Mouse (Mus musculus) urinary bladder, postnatal 4 days (tissue): ENCODE measurements around the gene Olfr46.
"Not testable (repeated sequence)": the region's sequence is repeated elsewhere in the genome, so short reads cannot be mapped to it uniquely, and the experiment has no call there.

ENCODE experiments used
- DNase-seq, 2 experiments: peaks; one replicate each; pipeline ENCODE4 v3.0.0; 2021 to 2022; ENCODE audit warnings: low spot score in 2 of 2

Olfr46 gene

DNA sequence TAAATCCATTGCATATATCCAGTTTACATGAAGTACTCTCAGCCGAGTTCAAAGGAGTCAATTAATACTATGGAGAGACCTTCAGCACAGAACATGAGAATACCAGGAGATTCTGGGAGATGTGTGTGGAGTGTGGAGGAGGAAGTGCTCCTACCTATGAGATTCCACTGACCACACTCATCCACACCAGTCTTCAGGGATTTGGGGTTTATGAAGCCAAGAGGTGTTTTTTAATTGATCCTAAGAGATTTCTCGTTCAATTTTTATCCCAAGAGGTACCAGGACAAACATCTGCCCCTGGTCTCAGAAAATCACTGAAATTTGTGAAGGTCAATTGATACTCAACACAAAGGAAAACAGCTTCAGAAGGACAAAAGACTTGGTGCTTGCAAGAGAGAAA lies at the start of gene Olfr46:
Gene Olfr46, plus strand, starts transcription at position 301 of the 400 bp plus-strand sequence.
- DNase-seq = not testable (repeated sequence)

DNA sequence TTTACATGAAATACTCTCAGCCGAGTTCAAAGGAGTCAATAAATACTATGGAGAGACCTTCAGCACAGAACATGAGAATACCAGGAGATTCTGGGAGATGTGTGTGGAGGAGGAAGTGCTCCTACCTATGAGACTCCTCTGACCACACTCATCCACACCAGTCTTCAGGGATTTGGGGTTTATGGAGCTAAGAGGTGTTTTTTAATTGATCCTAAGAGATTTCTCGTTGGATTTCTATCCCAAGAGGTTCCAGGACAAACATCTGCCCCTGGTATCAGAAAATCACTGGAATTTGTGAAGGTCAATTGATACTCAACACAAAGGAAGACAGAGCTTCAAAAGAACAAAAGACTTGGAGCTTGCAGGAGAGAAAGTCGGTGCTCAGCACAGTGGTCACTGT lies 33.5 kb upstream of the Olfr46 start, which contains the start of gene Olfr538:
Gene Olfr538, plus strand, starts transcription at position 301 of the 400 bp plus-strand sequence.
- DNase-seq = no peak

DNA sequence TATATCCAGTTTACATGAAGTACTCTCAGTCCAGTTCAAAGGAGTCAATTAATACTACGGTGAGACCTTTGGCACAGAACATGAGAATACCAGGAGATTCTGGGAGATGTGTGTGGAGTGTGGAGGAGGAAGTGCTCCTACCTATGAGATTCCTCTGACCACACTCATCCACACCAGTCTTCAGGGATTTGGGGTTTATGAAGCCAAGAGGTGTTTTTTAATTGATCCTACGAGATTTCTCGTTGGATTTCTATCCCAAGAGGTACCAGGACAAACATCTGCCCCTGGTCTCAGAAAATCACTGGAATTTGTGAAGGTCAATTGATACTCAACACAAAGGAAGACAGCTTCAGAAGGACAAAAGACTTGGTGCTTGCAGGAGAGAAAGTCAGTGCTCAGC lies 27.6 kb downstream of the Olfr46 start, which contains the start of gene Olfr61:
Gene Olfr61, plus strand, starts transcription at position 301 of the 400 bp plus-strand sequence.
- DNase-seq = not testable (repeated sequence)

DNA sequence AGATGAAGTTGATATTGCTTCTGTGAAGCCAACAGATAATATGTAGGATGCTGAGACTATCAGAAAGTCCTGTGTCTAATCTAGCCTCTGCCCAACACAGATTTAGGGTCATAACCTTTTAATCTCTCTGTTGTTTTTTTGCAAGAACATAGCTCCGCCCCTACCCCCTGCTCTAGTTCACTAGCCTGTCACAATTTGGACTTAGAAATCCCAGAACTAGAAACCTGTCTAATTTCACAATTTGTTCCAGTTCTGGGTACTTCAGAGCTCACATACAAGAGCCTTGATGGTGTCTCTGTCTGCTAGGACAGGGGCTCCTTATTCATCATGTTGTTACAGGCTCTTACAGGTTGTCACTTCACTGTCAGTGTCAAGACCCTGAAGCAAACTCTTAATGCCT lies 29.5 kb downstream of the Olfr46 start:
- no peak for DNase-seq

DNA sequence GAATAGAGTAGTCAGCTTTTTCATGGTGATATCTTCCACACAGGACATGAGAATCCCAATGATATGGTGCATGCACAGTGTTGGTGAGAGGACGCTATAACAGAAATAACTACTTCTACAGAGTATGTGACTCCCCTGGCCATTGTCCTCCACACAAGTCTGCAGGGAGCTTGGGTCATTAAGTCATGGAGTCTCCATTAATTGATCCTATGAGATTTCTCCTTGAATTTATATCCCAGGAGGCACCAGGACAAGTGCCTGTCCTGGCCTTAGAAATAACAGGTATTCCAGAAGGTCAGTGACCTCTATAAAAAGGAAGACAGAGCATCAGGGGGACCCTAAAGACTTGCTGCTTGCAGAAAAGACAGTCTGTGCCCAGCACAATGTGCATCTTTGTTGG lies 45.1 kb downstream of the Olfr46 start, which contains the start of gene Olfr53:
Gene Olfr53, plus strand, starts transcription at position 301 of the 400 bp plus-strand sequence.
- DNase-seq = no peak

DNA sequence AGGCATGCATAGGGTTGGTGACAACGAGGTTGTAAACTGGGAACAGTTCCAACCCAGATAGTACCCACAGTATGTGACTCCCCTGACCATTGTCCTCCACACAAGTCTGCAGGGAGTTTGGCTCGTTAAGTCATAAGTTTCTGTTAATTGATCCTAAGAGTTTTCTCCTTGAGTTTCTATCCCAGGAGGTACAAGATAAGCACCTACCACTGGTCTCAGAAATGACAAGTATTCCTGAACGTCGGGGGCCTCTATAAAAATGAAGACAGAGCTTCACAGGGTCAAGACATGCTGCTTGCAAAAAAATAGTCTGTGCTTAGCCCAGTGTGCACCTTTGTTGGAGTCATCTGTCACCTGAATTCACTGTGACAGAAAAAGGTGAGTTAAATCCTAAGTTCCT lies 58.6 kb downstream of the Olfr46 start, which contains the start of gene Olfr539:
Gene Olfr539, plus strand, starts transcription at position 301 of the 400 bp plus-strand sequence.
- DNase-seq = no peak
